25 mouse cellular contexts compared by ENCODE assay signal in genomic region chr1:152506726-152507125, GRCm38 (mm10).
"Had no signal": no experiment of that assay in that cellular context is flagged by ENCODE, and none has a peak within 500 bp of the region (broad histone marks: within the 10 kb centered on the region; RNA-seq: fewer than 3 reads in every experiment).

No protein-coding gene starts in this region.

- H3K36me3 ChIP-seq: hindbrain, embryonic 10.5 days; hindbrain, embryonic 12.5 days; kidney, embryonic 15.5 days; limb, embryonic 15.5 days; liver, embryonic 12.5 days had no signal

- H3K9ac ChIP-seq: heart, embryonic 12.5 days; hindbrain, embryonic 12.5 days; hindbrain, embryonic 14.5 days; kidney, embryonic 15.5 days; limb, embryonic 13.5 days; limb, embryonic 15.5 days; liver, embryonic 12.5 days; liver, embryonic 14.5 days had no signal

- H3K4me2 ChIP-seq: heart, embryonic 12.5 days; hindbrain, embryonic 12.5 days; hindbrain, embryonic 14.5 days; kidney, embryonic 15.5 days; limb, embryonic 13.5 days; limb, embryonic 15.5 days; liver, embryonic 12.5 days had no signal

- H3K9me3 ChIP-seq: hindbrain, embryonic 10.5 days; hindbrain, embryonic 12.5 days; kidney, embryonic 15.5 days; limb, embryonic 13.5 days; limb, embryonic 15.5 days; liver, embryonic 12.5 days had no signal

- H3K27ac ChIP-seq: heart, adult 2 months; hindbrain, embryonic 10.5 days; hindbrain, embryonic 12.5 days; hindbrain, embryonic 14.5 days; kidney, embryonic 15.5 days; kidney, postnatal 0 days; limb, embryonic 13.5 days; limb, embryonic 15.5 days; liver, embryonic 12.5 days; liver, embryonic 14.5 days had no signal

- H3K4me3 ChIP-seq: heart, adult 2 months; heart, embryonic 12.5 days; hindbrain, embryonic 10.5 days; hindbrain, embryonic 12.5 days; kidney, embryonic 15.5 days; limb, embryonic 13.5 days; limb, embryonic 15.5 days; liver, embryonic 12.5 days had no signal

- H3K4me1 ChIP-seq: heart, embryonic 12.5 days; hindbrain, embryonic 10.5 days; hindbrain, embryonic 12.5 days; kidney, embryonic 15.5 days; limb, embryonic 13.5 days; limb, embryonic 15.5 days; liver, embryonic 12.5 days had no signal

- H3K27me3 ChIP-seq: heart, embryonic 12.5 days; hindbrain, embryonic 12.5 days; kidney, embryonic 15.5 days; limb, embryonic 13.5 days; limb, embryonic 15.5 days; liver, embryonic 12.5 days had no signal

- ATAC-seq: forebrain, embryonic 16.5 days; hindbrain, embryonic 16.5 days; inflammation-experienced regulatory T-cells, adult 6 months; intestine, embryonic 16.5 days; liver, embryonic 12.5 days had no signal

- DNase-seq: heart, adult 2 months; heart, postnatal 10 days; heart, postnatal 4 days; kidney, adult 11 months; kidney, adult 2 months; kidney, adult 9 months; kidney, postnatal 14 days; kidney, postnatal 36 days; layer of hippocampus, adult 9-11 months; layer of hippocampus, postnatal 36 days; left cerebral cortex, postnatal 4 days had no signal
